Mouse (Mus musculus) heart, postnatal 10 days (tissue): Measurements from ENCODE around the gene Gm17455. TPM values are rescaled to one million over a fixed set of nuclear protein-coding genes. Genes with fewer than 3 reads are reported as not detected.
A peak's percentile ranks its signal among the peaks of the same experiment; 100 is the strongest.

Source experiments
- DNase-seq, 2 experiments: peaks; one replicate each; pipeline ENCODE4 v3.0.0; 2021
- intact Hi-C: fragments of 180-260 bp; cut with DNase I; formaldehyde crosslinking; loops from one replicate; pipeline ENCODE4 v1.15.1; 2025
- total RNA-seq, 2 experiments: library from RNA; stranded (reverse); gene quantifications; 2 replicates each; pipeline ENCODE4 v1.2.3; 2021

Gene Gm17455
- total RNA-seq, 2 experiments from 2014 or later, result not detected

GRCm38 (mm10) chr10:60411794-60412193, 12.3 kb downstream of the Gm17455 start:
- intact Hi-C loops, result loop anchor here (1.0 kb wide), 1 partner anchor 106 kb away; no protein-coding TSS in a partner anchor
- no peak for DNase-seq

GRCm38 (mm10) chr10:60413756-60414155, 14.2 kb downstream of the Gm17455 start:
- intact Hi-C loops, result no loop called here
- no peak for DNase-seq

- intact Hi-C loops, result loop anchor here (5.0 kb wide), 1 partner anchor 110 kb away; no protein-coding TSS in a partner anchor
- DNase-seq, result no peak
Measured at GRCm38 (mm10) chr10:60417041-60417440, 17.5 kb downstream of the Gm17455 start.

GRCm38 (mm10) chr10:60418137-60418536, 18.6 kb downstream of the Gm17455 start:
- peak; percentile 58 to 84 for DNase-seq
- intact Hi-C loops, result loop anchor here (1.0 to 5.0 kb wide), 2 partner anchors 109 to 279 kb away; no protein-coding TSS in a partner anchor

GRCm38 (mm10) chr10:60419624-60420023, 20.1 kb downstream of the Gm17455 start:
- intact Hi-C loops, result loop anchor here (5.0 kb wide), 1 partner anchor 108 kb away; no protein-coding TSS in a partner anchor

GRCm38 (mm10) chr10:60422756-60423155, 23.2 kb downstream of the Gm17455 start:
- DNase-seq, result no peak
- intact Hi-C loops, result no loop called here

More at GRCm38 (mm10) chr10:60419624-60420023, 20.1 kb downstream of the Gm17455 start:
- no peak for DNase-seq

GRCm38 (mm10) chr10:60430001-60430400, 30.5 kb downstream of the Gm17455 start:
- no peak for DNase-seq
- intact Hi-C loops, result no loop called here

GRCm38 (mm10) chr10:60430591-60430990, 31.1 kb downstream of the Gm17455 start:
- intact Hi-C loops, result no loop called here
- DNase-seq, result no peak

GRCm38 (mm10) chr10:60432679-60433078, 33.2 kb downstream of the Gm17455 start:
- intact Hi-C loops, result no loop called here
- DNase-seq, result no peak

GRCm38 (mm10) chr10:60442321-60442720, 42.8 kb downstream of the Gm17455 start:
- DNase-seq, result no peak
- intact Hi-C loops, result no loop called here

GRCm38 (mm10) chr10:60443078-60443477, 43.6 kb downstream of the Gm17455 start:
- DNase-seq, result no peak
- intact Hi-C loops, result no loop called here

GRCm38 (mm10) chr10:60445031-60445593, 45.6 kb downstream of the Gm17455 start:
- intact Hi-C loops, result no loop called here
- DNase-seq, result peak; percentile 49 to 63

GRCm38 (mm10) chr10:60447186-60447585, 47.7 kb downstream of the Gm17455 start:
- no peak for DNase-seq
- intact Hi-C loops, result no loop called here

Other genes starting within 250 kb of the Gm17455 start
- gene Chst3, start 180.5 kb upstream of the Gm17455 start, total RNA-seq, result 1 to 10 TPM; 1.4 to 1.8 TPM
- gene Psap, start 122.1 kb upstream of the Gm17455 start, total RNA-seq, result 100 to 1,000 TPM; 806 to 812 TPM
- 10 to 100 TPM; 20.4 to 27.3 TPM for gene Vsir, start 52.9 kb upstream of the Gm17455 start, total RNA-seq